Mouse (Mus musculus) intestine, embryonic 14.5 days (tissue): Measurements from ENCODE around the gene Gtf2i. TPM values are rescaled to one million over a fixed set of nuclear protein-coding genes. Genes with fewer than 3 reads are reported as not detected.

Source experiments
- ATAC-seq: fragments of 200-750 bp; cut with Nextera tagmentation; replicated peaks from 2 replicates; pipeline ENCODE4 v1.8.0; 2017; ENCODE audit warnings: low read depth, moderate number of reproducible peaks, moderate TSS enrichment, moderate library complexity; ENCODE audit not compliant: low FRiP score, low TSS enrichment
- DNase-seq: peaks from one replicate; pipeline ENCODE4 v3.0.0-alpha.2; 2018; ENCODE audit warnings: low spot score
- H3K27ac ChIP-seq: fragments of 300-500 bp; sonication (generic); 2 replicates; pipeline ENCODE4 v1.5.1; 2014; ENCODE audit warnings: low read depth, mild to moderate bottlenecking, control low read depth
- H3K27me3 ChIP-seq: fragments of 300-500 bp; sonication (generic); replicated peaks from 2 replicates; pipeline ENCODE4 v1.6.1; 2014; ENCODE audit warnings: low read length, control low read depth; ENCODE audit not compliant: control insufficient read depth, insufficient read depth
- H3K36me3 ChIP-seq: fragments of 300-500 bp; sonication (generic); 2 replicates; pipeline ENCODE4 v1.6.1; 2014; ENCODE audit warnings: low read length, control low read depth; ENCODE audit not compliant: control insufficient read depth, insufficient read depth
- H3K4me1 ChIP-seq: fragments of 300-500 bp; sonication (generic); replicated peaks from 2 replicates; pipeline ENCODE4 v1.6.1; 2014; ENCODE audit warnings: low read length, control low read depth, mixed read lengths; ENCODE audit not compliant: control insufficient read depth, insufficient read depth
- H3K4me2 ChIP-seq: fragments of 300-500 bp; sonication (generic); 2 replicates; pipeline ENCODE4 v1.6.1; 2014; ENCODE audit warnings: low read length
- H3K4me3 ChIP-seq: fragments of 300-500 bp; sonication (generic); 2 replicates; pipeline ENCODE4 v1.5.1; 2014; ENCODE audit warnings: low read depth, low read length, control low read depth, mixed read lengths
- H3K9ac ChIP-seq: fragments of 300-500 bp; sonication (generic); 2 replicates; pipeline ENCODE4 v1.6.1; 2014; ENCODE audit warnings: mild to moderate bottlenecking, low read length
- H3K9me3 ChIP-seq: fragments of 300-500 bp; sonication (generic); 2 replicates; pipeline ENCODE4 v1.6.1; 2016; ENCODE audit warnings: low read length, control low read depth; ENCODE audit not compliant: control insufficient read depth
- WGBS: fragments of 180-500 bp; shearing (Covaris S2); extraction: QIAGEN DNeasy Blood & Tissue Kit; methylation state at CpG from one replicate; pipeline ENCODE4 v1.1.7; 2014; 5-methylcytosine and 5-hydroxymethylcytosine counted together
- polyA plus RNA-seq: library from polyadenylated mRNA; unstranded; fragments of >200 nt; fragmentation: Nextera tagmentation; extraction: Ambion mirVana; gene quantifications from 2 replicates; pipeline ENCODE4 v1.2.1, GENCODE M21; 2014

The Gtf2i gene
- polyA plus RNA-seq, 1 experiment from 2014 or later: 145 TPM

GRCm38 (mm10) chr5:134251083-134251482, 63.5 kb downstream of the Gtf2i start:
- Histone ChIP-seq H3K4me2 (no peak overlapping the region), H3K9ac (no peak overlapping the region), H3K36me3 (peaks cover 100% of the 10 kb centered on the region), H3K27me3 (no peaks in the 10 kb centered on the region), H3K9me3 (no peaks in the 10 kb centered on the region), H3K4me3 (no peak overlapping the region), H3K4me1 (no peaks in the 10 kb centered on the region), H3K27ac (no peak overlapping the region)
- DNase-seq (no peak), ATAC-seq (no peak)
- 98% methylated on average over 4 of the region's 4 CpGs for WGBS

GRCm38 (mm10) chr5:134250601-134251000, 64.0 kb downstream of the Gtf2i start:
- no peaks in the 10 kb centered on the region for H3K27me3 ChIP-seq
- DNase-seq: no peak
- H3K4me1 ChIP-seq: no peaks in the 10 kb centered on the region
- H3K36me3 ChIP-seq: peaks cover 100% of the 10 kb centered on the region
- H3K9me3 ChIP-seq: no peaks in the 10 kb centered on the region
- ATAC-seq: no peak
- no peak overlapping the region for H3K4me3 ChIP-seq
- H3K9ac ChIP-seq: no peak overlapping the region
- H3K4me2 ChIP-seq: no peak overlapping the region
- 97% methylated on average over 3 of the region's 3 CpGs for whole genome bisulfite sequencing
- no peak overlapping the region for H3K27ac ChIP-seq

- Histone ChIP-seq H3K4me2 (no peak overlapping the region), H3K9me3 (no peaks in the 10 kb centered on the region), H3K36me3 (peaks cover 100% of the 10 kb centered on the region), H3K27me3 (no peaks in the 10 kb centered on the region), H3K4me3 (no peak overlapping the region), H3K27ac (no peak overlapping the region), H3K4me1 (no peaks in the 10 kb centered on the region), H3K9ac (no peak overlapping the region)
- DNase-seq (no peak), ATAC-seq (no peak)
- WGBS: 92% methylated on average over 8 of the region's 8 CpGs
Observed at GRCm38 (mm10) chr5:134249245-134249649, 65.3 kb downstream of the Gtf2i start.

- 89% methylated on average over 14 of the region's 14 CpGs for WGBS
- Histone ChIP-seq H3K4me3 (no peak overlapping the region), H3K27me3 (no peaks in the 10 kb centered on the region)
Observed at GRCm38 (mm10) chr5:134248608-134249244, 65.8 kb downstream of the Gtf2i start.

GRCm38 (mm10) chr5:134246146-134246545, 68.4 kb downstream of the Gtf2i start:
- no peaks in the 10 kb centered on the region for H3K9me3 ChIP-seq
- H3K4me2 ChIP-seq: no peak overlapping the region
- H3K27ac ChIP-seq: no peak overlapping the region
- ATAC-seq (no peak), DNase-seq (no peak)
- no peaks in the 10 kb centered on the region for H3K27me3 ChIP-seq
- no peaks in the 10 kb centered on the region for H3K4me1 ChIP-seq
- no peak overlapping the region for H3K9ac ChIP-seq
- 94% methylated on average over 5 of the region's 5 CpGs for WGBS
- no peak overlapping the region for H3K4me3 ChIP-seq
- peaks cover 100% of the 10 kb centered on the region for H3K36me3 ChIP-seq

More at GRCm38 (mm10) chr5:134248608-134249244, 65.8 kb downstream of the Gtf2i start:
- Histone ChIP-seq H3K9me3 (no peaks in the 10 kb centered on the region), H3K4me2 (no peak overlapping the region), H3K9ac (no peak overlapping the region), H3K27ac (no peak overlapping the region), H3K4me1 (no peaks in the 10 kb centered on the region), H3K36me3 (peaks cover 100% of the 10 kb centered on the region)
- ATAC-seq (no peak), DNase-seq (no peak)

GRCm38 (mm10) chr5:134244890-134245289, 69.7 kb downstream of the Gtf2i start:
- Histone ChIP-seq H3K9me3 (no peaks in the 10 kb centered on the region), H3K4me1 (no peaks in the 10 kb centered on the region), H3K4me3 (no peak overlapping the region), H3K27ac (no peak overlapping the region), H3K4me2 (no peak overlapping the region), H3K36me3 (peaks cover 100% of the 10 kb centered on the region), H3K27me3 (no peaks in the 10 kb centered on the region), H3K9ac (no peak overlapping the region)
- no peak for ATAC-seq
- 96% methylated on average over 5 of the region's 5 CpGs for WGBS
- no peak for DNase-seq

- no peak for DNase-seq
- H3K27me3 ChIP-seq: no peaks in the 10 kb centered on the region
- no peak overlapping the region for H3K9ac ChIP-seq
- no peak for ATAC-seq
- WGBS: 89% methylated on average over 26 of the region's 26 CpGs
- no peak overlapping the region for H3K4me3 ChIP-seq
- no peaks in the 10 kb centered on the region for H3K4me1 ChIP-seq
- H3K36me3 ChIP-seq: peaks cover 100% of the 10 kb centered on the region
- H3K27ac ChIP-seq: no peak overlapping the region
- H3K4me2 ChIP-seq: no peak overlapping the region
- no peaks in the 10 kb centered on the region for H3K9me3 ChIP-seq
Observed at GRCm38 (mm10) chr5:134243661-134244436, 70.7 kb downstream of the Gtf2i start.

- Histone ChIP-seq H3K4me2 (no peak overlapping the region), H3K9ac (no peak overlapping the region), H3K4me1 (no peaks in the 10 kb centered on the region), H3K36me3 (peaks cover 100% of the 10 kb centered on the region), H3K4me3 (no peak overlapping the region), H3K27ac (no peak overlapping the region), H3K9me3 (no peaks in the 10 kb centered on the region), H3K27me3 (no peaks in the 10 kb centered on the region)
- WGBS: 74% methylated on average over 5 of the region's 5 CpGs
- DNase-seq (no peak), ATAC-seq (no peak)
Observed at GRCm38 (mm10) chr5:134241831-134242230, 72.7 kb downstream of the Gtf2i start.
